Mouse (Mus musculus) ES-Bruce4 (cell line): ENCODE measurements around the gene Syngr1.

Experiments used
- CTCF ChIP-seq: IDR thresholded peaks from one replicate; pipeline ENCODE4 v1.8.1; 2011; ENCODE audit warnings: low read depth, low read length
- EP300 ChIP-seq: IDR thresholded peaks from 2 replicates; pipeline ENCODE4 v1.6.1; 2011; ENCODE audit warnings: low read depth, low read length; ENCODE audit not compliant: insufficient read depth
- POLR2A ChIP-seq: IDR thresholded peaks from one replicate; pipeline ENCODE4 v1.8.1; 2011; ENCODE audit warnings: low read length; ENCODE audit not compliant: insufficient read depth

DNA sequence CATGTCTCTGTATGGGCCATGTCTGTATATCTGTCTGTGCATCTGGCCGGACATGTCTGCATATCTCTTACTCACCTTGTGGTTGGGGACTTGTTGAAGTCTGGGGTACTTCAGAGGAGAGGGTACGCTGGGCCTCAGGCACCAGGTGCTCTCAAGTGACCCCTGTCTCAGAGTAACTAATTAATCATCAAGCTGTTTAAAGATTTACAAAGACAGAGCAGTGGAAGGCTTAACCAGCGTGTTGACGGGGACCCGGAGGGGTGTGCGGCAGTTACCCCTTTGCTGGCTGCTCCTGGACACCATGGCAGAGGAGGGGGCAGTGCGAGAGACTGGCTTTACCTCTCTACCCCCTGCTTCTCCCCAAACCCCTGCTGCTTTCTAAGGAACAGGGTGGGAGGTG lies 31.5 kb upstream of the Syngr1 start:
- TF ChIP-seq CTCF (no peak), POLR2A (no peak), EP300 (no peak)
